Mouse (Mus musculus) lung, postnatal 0 days (tissue): ENCODE measurements at regions not wholly inside any gene's neighbourhood (a gene's known extent, or its start where the extent isn't known, plus 50 kb on each side); places are given as distances from the start of the nearest gene placed in this dataset.
A peak's percentile ranks its signal among the peaks of the same experiment; 100 is the strongest.

Experiments
- ATAC-seq: fragments of 200-750 bp; cut with Nextera tagmentation; 2 replicates; pipeline ENCODE4 v1.8.0; 2017; ENCODE audit warnings: moderate library complexity
- DNase-seq: peaks from one replicate; pipeline ENCODE4 v3.0.0-alpha.2; 2016; ENCODE audit warnings: low spot score
- H3K27ac ChIP-seq: fragments of 300-500 bp; sonication (generic); 2 replicates; pipeline ENCODE4 v1.5.1; 2014; ENCODE audit warnings: antibody characterized with exemption, mild to moderate bottlenecking, low read length, mixed read lengths
- H3K27me3 ChIP-seq: fragments of 300-500 bp; sonication (generic); replicated peaks from 2 replicates; pipeline ENCODE4 v1.6.1; 2014; ENCODE audit warnings: low read length, mixed read lengths; ENCODE audit not compliant: insufficient read depth
- H3K36me3 ChIP-seq: fragments of 300-500 bp; sonication (generic); 2 replicates; pipeline ENCODE4 v1.6.1; 2014; ENCODE audit warnings: low read length, mixed read lengths; ENCODE audit not compliant: insufficient read depth
- H3K4me1 ChIP-seq: fragments of 300-500 bp; sonication (generic); 2 replicates; pipeline ENCODE4 v1.6.1; 2014; ENCODE audit warnings: antibody characterized with exemption, low read depth, low read length, mixed read lengths; ENCODE audit not compliant: insufficient read depth
- H3K4me2 ChIP-seq: fragments of 300-500 bp; sonication (generic); replicated peaks from 2 replicates; pipeline ENCODE4 v1.6.1; 2014; ENCODE audit warnings: low read depth, mild to moderate bottlenecking, low read length, moderate library complexity, mixed read lengths
- H3K4me3 ChIP-seq: fragments of 300-500 bp; sonication (generic); 2 replicates; pipeline ENCODE4 v1.5.1; 2014; ENCODE audit warnings: low read depth, low read length
- H3K9ac ChIP-seq: fragments of 300-500 bp; sonication (generic); replicated peaks from 2 replicates; pipeline ENCODE4 v1.6.1; 2014; ENCODE audit warnings: low read depth, mild to moderate bottlenecking
- H3K9me3 ChIP-seq: fragments of 300-500 bp; sonication (generic); 2 replicates; pipeline ENCODE4 v1.6.1; 2016; ENCODE audit warnings: low read length, mixed read lengths
- CTCF ChIP-seq: IDR thresholded peaks from 2 replicates; pipeline ENCODE4 v1.5.1; 2016; ENCODE audit warnings: antibody characterized with exemption, mild to moderate bottlenecking
- EP300 ChIP-seq: IDR thresholded peaks from 2 replicates; pipeline ENCODE4 v1.6.1; 2016; ENCODE audit warnings: antibody characterized with exemption, mild to moderate bottlenecking, control low read depth
- WGBS: fragments of 180-500 bp; shearing (Covaris S2); extraction: QIAGEN DNeasy Blood & Tissue Kit; methylation state at CpG from one replicate; pipeline ENCODE4 v1.1.7; 2014; 5-methylcytosine and 5-hydroxymethylcytosine counted together

DNA sequence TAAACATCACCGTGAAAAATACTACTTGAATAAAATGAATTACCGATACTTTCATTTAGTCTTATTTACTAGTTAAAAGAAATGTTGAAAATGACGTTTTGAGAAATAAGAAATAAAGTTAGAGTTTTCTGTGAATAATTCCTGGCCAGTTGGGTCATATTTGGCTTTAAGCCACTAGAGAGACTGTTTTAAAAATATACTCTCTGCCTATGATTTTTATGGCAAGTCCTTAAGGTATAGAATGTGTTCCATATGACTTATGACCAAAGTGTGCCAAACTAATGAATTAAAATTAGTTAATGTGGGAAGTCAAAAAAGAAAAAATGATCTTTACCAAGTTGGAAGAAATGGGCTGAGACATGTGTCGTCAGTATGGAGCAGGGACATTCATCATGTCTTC, 354.2 kb upstream of the Col3a1 start:
- Histone ChIP-seq H3K4me2 (no peak overlapping the region), H3K27ac (no peak overlapping the region), H3K4me3 (no peak overlapping the region), H3K9ac (no peak overlapping the region), H3K9me3 (no peaks in the 10 kb centered on the region), H3K27me3 (no peaks in the 10 kb centered on the region), H3K4me1 (no peaks in the 10 kb centered on the region), H3K36me3 (no peaks in the 10 kb centered on the region)
- no peak for TF ChIP-seq EP300
- TF ChIP-seq CTCF = no peak
- ATAC-seq (no peak), DNase-seq (no peak)
- 59% methylated on average over 4 of the region's 4 CpGs for WGBS

GRCm38 (mm10) chr1:44987171-44987570, 324.2 kb upstream of the Col3a1 start:
- 25% methylated on average over 3 of the region's 3 CpGs for WGBS
- DNase-seq (no peak), ATAC-seq (no peak)
- Histone ChIP-seq H3K4me1 (no peaks in the 10 kb centered on the region), H3K9ac (no peak overlapping the region), H3K9me3 (no peaks in the 10 kb centered on the region), H3K36me3 (no peaks in the 10 kb centered on the region), H3K4me2 (no peak overlapping the region), H3K27me3 (no peaks in the 10 kb centered on the region), H3K4me3 (no peak overlapping the region), H3K27ac (no peak overlapping the region)
- TF ChIP-seq EP300 = no peak
- TF ChIP-seq CTCF = no peak

GRCm38 (mm10) chr1:45020516-45020915, 290.8 kb upstream of the Col3a1 start:
- no peak for ATAC-seq
- Histone ChIP-seq H3K4me2 (no peak overlapping the region), H3K27ac (no peak overlapping the region), H3K9me3 (no peaks in the 10 kb centered on the region), H3K4me3 (no peak overlapping the region), H3K9ac (no peak overlapping the region), H3K4me1 (no peaks in the 10 kb centered on the region), H3K36me3 (no peaks in the 10 kb centered on the region), H3K27me3 (no peaks in the 10 kb centered on the region)
- TF ChIP-seq CTCF (no peak), EP300 (no peak)
- no peak for DNase-seq

- ATAC-seq = no peak
- no peaks in the 10 kb centered on the region for H3K9me3 ChIP-seq
- no peak overlapping the region for H3K27ac ChIP-seq
- no peak for DNase-seq
- H3K4me2 ChIP-seq = no peak overlapping the region
- H3K4me3 ChIP-seq = no peak overlapping the region
- H3K9ac ChIP-seq = no peak overlapping the region
- no peaks in the 10 kb centered on the region for H3K36me3 ChIP-seq
- no peaks in the 10 kb centered on the region for H3K4me1 ChIP-seq
- TF ChIP-seq CTCF (no peak), EP300 (no peak)
- WGBS = 47% methylated on average over 2 of the region's 2 CpGs
- no peaks in the 10 kb centered on the region for H3K27me3 ChIP-seq
These were observed 290.1 kb upstream of the Col3a1 start for GRCm38 (mm10) chr1:45021234-45021633.

DNA sequence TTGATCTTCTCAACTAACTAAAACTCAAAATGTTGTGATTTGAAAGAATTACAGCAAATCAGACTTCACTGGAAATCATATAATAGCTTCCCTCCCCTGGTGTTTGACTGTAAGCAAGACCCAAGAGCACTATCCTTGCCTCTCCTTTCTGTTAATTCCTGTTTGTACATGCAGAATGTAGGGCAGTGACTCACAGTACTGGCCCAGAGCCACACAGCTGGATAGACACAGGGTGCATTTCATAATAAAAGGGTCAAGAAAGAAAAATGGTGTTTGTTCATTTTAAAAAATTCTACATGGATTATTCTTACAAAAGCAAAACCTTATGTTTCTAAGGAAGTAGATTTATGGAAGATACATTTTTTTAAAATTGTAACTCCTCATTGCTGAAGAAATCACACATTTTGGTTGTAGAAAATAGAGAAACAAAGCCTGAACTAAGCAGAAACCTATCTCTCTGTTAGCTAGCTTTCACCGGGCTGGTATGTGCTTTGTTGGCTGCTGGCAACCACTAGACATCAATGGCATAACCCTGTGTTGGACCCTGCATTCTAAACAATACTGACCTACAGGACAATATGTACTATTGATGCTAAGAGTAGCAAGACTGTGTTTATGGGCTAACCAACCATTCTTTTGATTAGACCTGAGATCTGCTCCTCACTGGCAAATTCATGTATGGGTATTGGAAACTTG, 289.0 kb upstream of the Col3a1 start:
- ATAC-seq = peak; percentile 91
- no peak overlapping the region for H3K27ac ChIP-seq

GRCm38 (mm10) chr1:45023336-45023735, 288.0 kb upstream of the Col3a1 start:
- WGBS = 43% methylated on average over 3 of the region's 3 CpGs
- DNase-seq = no peak
- Histone ChIP-seq H3K9me3 (no peaks in the 10 kb centered on the region), H3K27me3 (no peaks in the 10 kb centered on the region), H3K4me3 (no peak overlapping the region), H3K36me3 (no peaks in the 10 kb centered on the region), H3K27ac (no peak overlapping the region), H3K9ac (no peak overlapping the region), H3K4me2 (no peak overlapping the region), H3K4me1 (no peaks in the 10 kb centered on the region)
- no peak for ATAC-seq
- TF ChIP-seq EP300 (no peak), CTCF (no peak)

More for the DNA sequence above, 289.0 kb upstream of the Col3a1 start:
- H3K9ac ChIP-seq = no peak overlapping the region
- WGBS = 48% methylated on average over 1 of the region's 1 CpGs
- H3K4me3 ChIP-seq = no peak overlapping the region
- DNase-seq = peak; percentile 84
- no peaks in the 10 kb centered on the region for H3K9me3 ChIP-seq
- no peak overlapping the region for H3K4me2 ChIP-seq
- no peak for TF ChIP-seq CTCF
- TF ChIP-seq EP300 = peak; percentile 43; the same call in 1 of the 2 replicates
- no peaks in the 10 kb centered on the region for H3K4me1 ChIP-seq
- no peaks in the 10 kb centered on the region for H3K27me3 ChIP-seq
- no peaks in the 10 kb centered on the region for H3K36me3 ChIP-seq
